Mouse (Mus musculus): ENCODE results near the gene Ctbp2.

DNA sequence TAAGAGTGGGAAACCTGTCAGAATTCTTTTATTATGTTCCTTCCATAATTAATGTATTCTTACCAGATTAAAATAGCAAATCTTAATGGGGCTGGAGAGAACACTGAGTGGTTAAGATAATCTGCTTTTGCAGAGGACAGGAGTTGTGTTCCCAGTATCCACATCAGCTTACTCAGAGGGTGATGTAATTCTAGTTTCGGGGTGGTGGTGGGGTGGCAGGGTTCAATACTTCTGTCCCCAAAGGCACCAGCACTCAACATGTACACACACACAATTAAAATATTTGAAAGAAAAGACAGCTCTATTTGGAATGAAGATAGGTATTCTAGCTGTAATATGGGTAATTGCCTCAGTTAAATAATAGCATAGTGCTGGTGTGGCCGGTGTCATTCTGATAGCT, 183.6 kb downstream of the Ctbp2 start:
- TF ChIP-seq CTCF (IDR thresholded peaks at IDR 0.05; ENCODE audit: low read depth, low read length), result no peak
- TF ChIP-seq GATA2 (IDR thresholded peaks at IDR 0.05; ENCODE audit: borderline replicate concordance, low read depth, low read length), result no peak

Measured in G1E (cell line).